Mouse (Mus musculus) left cerebral cortex, postnatal 10 days (tissue): Measurements from ENCODE around the gene Ssbp2. TPM values are rescaled to one million over a fixed set of nuclear protein-coding genes. Genes with fewer than 3 reads are reported as not detected.

Source experiments
- DNase-seq, 2 experiments: peaks; one replicate each; pipeline ENCODE4 v3.0.0; 2021 to 2022; ENCODE audit warnings: low spot score in 2 of 2, mixed read lengths in 1 of 2; ENCODE audit errors: extremely low spot score in 1 of 2
- intact Hi-C: fragments of 180-260 bp; cut with DNase I; formaldehyde crosslinking; loops from one replicate; pipeline ENCODE4 v1.15.1; 2025
- total RNA-seq, 2 experiments: library from RNA; stranded (reverse); gene quantifications; 2 replicates each; pipeline ENCODE4 v1.2.3; 2021

Gene Ssbp2
- total RNA-seq, 2 experiments from 2014 or later: 177 to 178 TPM

DNA sequence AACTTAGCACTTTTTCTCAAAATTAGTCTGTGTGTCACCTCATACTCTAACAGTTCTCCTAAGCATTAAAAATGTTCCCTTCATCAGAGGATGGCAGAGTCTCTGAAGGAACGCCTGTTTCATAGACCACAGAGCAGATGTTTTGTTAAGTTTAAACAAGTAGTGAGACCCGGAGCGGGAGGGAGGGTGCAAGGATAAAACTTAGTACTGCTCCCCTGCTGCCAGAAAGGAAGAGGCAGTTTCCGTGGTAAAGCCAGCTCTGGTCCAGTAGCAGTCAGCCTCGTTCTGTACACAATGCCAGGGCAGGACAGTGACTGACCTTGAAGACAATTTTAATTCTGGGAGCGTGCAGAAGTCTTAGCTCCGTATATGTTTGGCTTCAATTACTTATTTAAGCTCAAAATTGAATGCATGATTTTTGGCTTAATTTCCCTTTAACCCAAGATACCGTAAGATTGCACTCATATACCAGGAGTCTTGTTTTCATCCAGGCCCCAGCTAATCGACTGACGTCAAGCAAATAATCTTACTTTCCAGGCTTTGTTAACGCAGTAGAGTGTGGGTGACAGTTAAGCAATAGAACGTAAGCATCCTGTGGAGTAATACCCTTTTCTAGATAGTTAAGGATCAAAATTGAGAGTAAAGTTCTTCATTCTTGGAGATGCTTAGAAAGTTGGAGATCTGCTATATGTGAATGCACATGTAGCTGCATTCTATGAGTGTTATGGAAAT, 42.7 kb downstream of the Ssbp2 start:
- intact Hi-C loops: no loop called here
- DNase-seq: no peak

DNA sequence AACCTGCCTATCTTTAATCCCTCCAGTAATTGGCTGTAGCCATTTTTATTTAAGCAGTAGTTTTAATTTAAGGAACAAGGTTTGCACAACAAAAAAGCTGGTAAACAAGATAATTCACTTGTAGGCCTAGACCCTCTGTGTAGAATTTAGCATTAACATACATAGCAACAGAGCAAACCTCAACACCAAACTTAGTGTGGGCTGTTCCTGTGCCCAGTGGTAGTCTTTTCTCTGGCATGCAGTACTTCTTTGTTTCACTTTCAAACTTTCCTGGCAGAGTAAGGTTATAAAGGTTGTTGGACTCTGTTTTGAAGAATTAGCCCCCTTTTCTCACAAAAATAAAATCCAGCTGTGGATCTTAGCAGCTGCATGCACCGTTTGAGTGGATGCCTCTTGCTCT, 48.9 kb downstream of the Ssbp2 start:
- intact Hi-C loops: no loop called here

DNA sequence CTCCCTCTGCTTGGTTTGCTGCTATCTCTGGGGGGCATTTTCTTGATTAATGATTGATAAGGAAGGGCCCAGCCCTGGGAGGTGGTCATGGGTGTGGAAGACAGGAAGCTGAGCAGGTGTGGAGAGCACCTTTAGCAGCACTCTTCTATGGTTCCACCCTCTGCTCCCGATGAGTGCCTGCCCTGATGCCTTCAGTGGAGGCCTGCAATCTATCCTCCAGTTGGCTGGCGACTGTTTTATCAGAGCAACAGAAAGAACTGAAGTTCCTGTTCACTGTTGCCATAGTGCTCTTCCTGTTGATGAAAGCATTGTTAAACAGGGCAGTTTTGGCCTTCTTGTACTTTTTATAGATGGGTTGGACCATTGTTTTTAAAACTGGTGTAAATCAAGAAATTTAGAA, 49.4 kb downstream of the Ssbp2 start:
- no peak for DNase-seq
- intact Hi-C loops: no loop called here

More for the DNA sequence above, 48.9 kb downstream of the Ssbp2 start:
- DNase-seq: no peak

- intact Hi-C loops: no loop called here
Observed at GRCm38 (mm10) chr13:91514979-91515378, 54.9 kb downstream of the Ssbp2 start.

GRCm38 (mm10) chr13:91520073-91520750, 60.1 kb downstream of the Ssbp2 start:
- no peak for DNase-seq
- intact Hi-C loops: no loop called here

More at GRCm38 (mm10) chr13:91514979-91515378, 54.9 kb downstream of the Ssbp2 start:
- no peak for DNase-seq

DNA sequence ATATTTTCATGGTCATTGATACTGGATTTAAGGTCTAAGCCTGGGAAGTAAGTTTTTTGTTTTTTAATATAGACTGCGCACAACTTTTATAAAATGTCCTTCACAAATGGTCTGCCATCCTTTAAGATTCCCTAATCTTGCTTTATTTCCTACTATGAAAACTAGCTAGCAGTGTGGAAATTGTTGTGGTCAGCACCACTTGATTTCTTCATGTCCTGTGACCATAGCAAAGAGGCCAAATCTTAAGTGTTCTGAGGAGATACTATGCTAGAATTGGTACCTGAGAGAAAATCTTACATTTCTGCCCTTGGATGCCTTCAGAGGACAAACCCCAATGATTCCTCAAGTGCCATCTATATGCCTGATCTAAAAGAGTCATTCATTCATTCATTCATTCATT, 60.9 kb downstream of the Ssbp2 start:
- DNase-seq: no peak
- intact Hi-C loops: no loop called here

DNA sequence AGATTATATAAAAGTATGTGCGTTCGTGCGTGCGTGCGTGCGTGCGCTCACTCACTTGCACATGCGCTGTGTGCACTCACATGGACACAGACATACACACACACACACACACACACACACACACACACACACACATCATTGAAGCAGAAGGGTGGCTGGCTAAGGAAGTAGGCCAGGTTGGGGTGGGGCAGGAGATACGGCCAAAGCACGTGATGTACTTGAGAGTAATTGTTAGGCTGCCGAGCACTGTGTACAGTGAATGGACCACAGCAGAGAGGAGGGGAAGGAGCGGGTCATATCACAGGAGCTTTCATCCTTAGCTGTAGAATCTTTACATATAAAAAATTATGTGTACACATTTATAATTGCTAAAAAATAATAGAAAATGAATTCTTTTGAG, 66.0 kb downstream of the Ssbp2 start:
- intact Hi-C loops: no loop called here
- DNase-seq: no peak

DNA sequence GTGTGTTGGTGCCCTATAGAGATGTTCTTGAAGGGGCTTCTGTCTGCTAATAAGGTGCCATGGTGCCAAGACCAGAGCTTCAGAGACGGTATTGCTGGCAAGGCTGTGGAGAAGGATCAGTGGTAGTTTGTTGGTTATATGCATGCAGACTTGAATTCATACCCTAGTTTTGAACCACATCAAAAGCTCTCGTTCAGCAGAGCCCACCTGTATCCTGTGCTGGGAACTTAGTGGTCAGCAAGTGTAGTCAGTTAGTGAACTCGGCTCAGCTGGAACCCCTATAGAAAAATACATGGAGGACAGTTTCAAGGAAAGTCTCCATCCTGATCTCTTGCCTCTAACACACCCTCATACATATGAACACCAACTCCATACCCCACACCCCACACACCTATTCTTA, 69.7 kb downstream of the Ssbp2 start:
- intact Hi-C loops: no loop called here

GRCm38 (mm10) chr13:91536711-91537110, 76.6 kb downstream of the Ssbp2 start:
- intact Hi-C loops: no loop called here
- DNase-seq: no peak

More for the DNA sequence above, 69.7 kb downstream of the Ssbp2 start:
- DNase-seq: no peak

GRCm38 (mm10) chr13:91540145-91541068, 80.3 kb downstream of the Ssbp2 start:
- no peak for DNase-seq
- intact Hi-C loops: no loop called here

GRCm38 (mm10) chr13:91541069-91541429, 81.0 kb downstream of the Ssbp2 start:
- DNase-seq: no peak
- intact Hi-C loops: no loop called here

DNA sequence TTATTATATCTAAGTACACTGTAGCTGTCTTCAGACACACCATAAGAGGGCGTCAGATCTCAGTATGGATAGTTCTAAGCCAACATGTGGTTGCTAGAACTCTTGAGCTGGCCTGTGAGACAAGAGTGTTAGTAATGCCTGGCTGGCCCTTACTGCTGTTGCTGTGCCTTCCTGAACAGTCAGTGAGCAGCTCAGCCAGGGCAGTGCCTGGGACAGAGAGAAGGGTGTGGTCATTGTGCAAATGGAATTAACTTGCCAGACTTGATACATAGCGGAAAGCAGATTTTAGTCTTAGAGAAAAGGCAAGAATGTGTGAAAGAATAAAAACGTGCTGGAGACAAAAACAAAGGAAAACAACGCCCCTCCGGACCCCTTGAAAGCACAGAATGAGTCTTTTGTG, 83.5 kb downstream of the Ssbp2 start:
- no peak for DNase-seq
- intact Hi-C loops: no loop called here

DNA sequence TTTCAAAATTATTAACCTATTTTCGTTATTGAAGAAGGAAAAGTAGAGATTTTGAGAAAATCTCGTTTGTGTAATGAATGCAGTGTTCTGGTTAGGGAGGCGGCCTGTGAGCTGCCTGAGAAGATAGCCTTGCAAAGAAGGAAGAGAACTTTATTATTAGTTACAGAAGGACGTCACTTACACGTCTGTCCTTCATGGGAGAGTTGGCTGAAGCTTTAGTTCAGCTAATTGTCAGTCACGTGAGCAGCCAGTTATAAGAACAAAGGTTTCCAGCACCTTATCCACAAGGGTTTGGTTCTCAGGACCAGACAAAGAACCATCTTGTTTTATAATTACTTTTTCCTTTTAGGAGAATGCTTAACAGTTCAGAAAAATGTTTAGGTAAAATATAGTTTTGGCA, 104.0 kb downstream of the Ssbp2 start:
- no peak for DNase-seq
- intact Hi-C loops: no loop called here

DNA sequence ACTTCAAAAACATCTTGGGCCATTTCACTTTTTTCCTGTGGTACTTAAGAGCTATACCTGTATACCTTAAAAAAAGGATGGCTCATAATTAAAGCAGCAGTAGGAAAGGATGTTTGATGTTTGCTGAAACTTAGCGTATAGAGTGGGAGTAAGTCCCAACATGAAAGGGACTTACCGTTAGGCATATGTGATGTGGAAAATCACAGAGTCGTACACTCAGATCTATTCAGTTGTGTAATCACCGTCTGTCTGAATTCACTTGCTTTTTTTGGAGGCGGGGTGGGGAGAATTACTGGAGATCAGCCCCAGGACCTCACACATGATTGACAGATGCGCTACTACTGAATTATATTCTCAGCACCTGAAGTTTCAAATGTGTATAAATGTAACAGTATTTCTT, 104.7 kb downstream of the Ssbp2 start:
- intact Hi-C loops: no loop called here
- no peak for DNase-seq

DNA sequence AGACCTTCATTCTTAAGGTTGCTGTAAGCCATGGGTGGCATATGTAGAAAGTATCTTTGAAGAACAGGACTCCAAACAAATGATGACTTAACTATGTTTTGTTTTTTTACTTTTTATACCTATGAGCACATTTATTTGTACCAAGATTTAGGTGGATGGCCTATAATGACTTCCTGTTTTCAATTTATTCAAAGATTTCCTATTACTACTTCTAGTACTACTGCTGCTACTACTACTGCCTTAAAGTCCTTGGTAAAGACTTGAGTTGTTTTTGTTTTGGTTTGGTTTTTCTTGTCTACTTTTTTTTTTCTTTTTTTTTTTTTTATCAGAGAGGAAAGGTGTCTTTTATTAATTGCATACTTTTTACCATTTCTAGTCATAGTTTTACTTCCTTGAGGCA, 121.4 kb downstream of the Ssbp2 start:
- DNase-seq: no peak
- intact Hi-C loops: no loop called here

DNA sequence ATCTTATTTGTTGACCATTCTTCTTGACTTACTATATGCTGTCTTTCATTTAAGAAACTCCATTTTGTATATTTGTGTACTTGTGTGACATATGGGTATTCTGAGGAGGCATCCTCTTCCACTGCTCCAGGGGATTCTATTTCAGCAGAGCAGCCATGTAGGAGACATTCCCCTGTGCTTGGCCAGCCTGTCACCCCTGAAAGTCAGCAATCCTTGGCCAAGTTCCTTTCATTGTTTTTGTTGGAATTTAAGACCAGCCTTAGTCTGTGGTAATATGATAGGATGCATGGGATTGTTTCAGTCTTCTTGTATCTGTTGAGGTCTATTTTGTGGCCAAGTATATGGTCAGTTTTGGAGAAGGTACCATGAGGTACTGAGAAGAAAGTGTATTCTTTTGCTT, 122.1 kb downstream of the Ssbp2 start:
- no peak for DNase-seq
- intact Hi-C loops: no loop called here

DNA sequence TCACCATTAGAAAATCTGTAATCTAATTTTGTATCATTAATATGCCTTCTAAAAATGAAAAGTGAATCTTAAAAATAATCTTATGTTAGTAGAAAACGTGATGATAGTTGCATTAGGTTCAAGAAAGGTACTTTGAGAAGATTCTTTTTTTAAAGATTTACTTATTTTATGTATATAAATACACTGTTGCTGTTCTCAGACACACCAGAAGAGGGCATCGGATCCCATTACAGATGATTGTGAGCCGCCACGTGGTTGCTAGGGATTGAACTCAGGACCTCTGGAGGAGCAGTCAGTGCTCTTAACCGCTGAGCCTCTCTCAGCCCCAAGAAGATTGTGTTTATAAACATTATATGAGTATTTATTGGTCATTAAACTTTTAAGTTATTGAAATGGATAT, 126.3 kb downstream of the Ssbp2 start:
- intact Hi-C loops: no loop called here
- DNase-seq: no peak

DNA sequence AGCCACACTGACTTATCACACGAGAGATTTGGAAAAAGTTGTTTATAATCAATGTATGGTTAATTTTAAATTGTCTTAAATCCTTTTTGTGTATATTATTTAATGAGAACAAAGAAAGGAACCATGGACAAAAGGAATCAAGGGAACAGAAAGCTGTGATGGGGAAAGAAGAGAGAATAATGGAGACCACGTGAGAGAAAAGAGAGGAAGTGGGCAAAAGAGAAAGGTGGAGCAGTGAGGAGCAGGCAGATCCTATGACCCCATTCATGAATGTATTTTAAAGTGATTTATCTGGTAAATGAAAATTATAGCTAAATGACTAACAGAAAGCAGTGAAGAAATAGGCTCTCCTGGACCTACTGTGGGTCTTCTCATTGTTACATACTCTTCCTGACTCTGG, 128.4 kb downstream of the Ssbp2 start:
- no peak for DNase-seq
- intact Hi-C loops: no loop called here

GRCm38 (mm10) chr13:91591863-91592262, 131.8 kb downstream of the Ssbp2 start:
- no peak for DNase-seq
- intact Hi-C loops: no loop called here

DNA sequence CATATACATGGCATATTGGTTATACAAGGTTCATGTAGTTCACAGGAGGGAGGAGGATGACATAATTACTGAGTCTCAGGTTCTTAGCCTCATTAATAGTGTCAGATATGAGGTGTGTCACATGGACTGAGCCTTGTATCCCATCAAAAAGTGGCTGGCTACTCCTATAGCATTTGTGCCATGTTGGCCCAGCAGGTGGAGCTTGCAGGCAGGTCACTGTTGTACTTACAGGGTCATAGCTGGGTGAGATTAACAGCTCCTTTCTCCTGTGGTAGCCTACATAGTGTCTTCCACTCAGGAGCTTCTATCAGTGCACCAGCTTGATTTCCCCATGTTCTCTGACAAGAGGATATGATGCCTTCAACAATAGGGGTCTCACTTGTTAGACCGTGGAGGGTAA, 135.2 kb downstream of the Ssbp2 start:
- intact Hi-C loops: no loop called here
- no peak for DNase-seq
